Mouse (Mus musculus) forebrain, embryonic 15.5 days (tissue): ENCODE measurements around the gene Pgs1. TPM values are rescaled to one million over a fixed set of nuclear protein-coding genes. Genes with fewer than 3 reads are reported as not detected.

Experiments
- ATAC-seq: fragments of 200-750 bp; cut with Nextera tagmentation; replicated peaks from 2 replicates; pipeline ENCODE4 v1.8.0; 2017; ENCODE audit warnings: mild to moderate bottlenecking, moderate TSS enrichment, moderate library complexity
- H3K27ac ChIP-seq: fragments of 300-500 bp; sonication (generic); replicated peaks from 2 replicates; pipeline ENCODE4 v1.5.1; 2015; ENCODE audit warnings: mild to moderate bottlenecking, inconsistent platforms
- H3K27me3 ChIP-seq: fragments of 300-500 bp; sonication (generic); 2 replicates; pipeline ENCODE4 v1.6.1; 2015; ENCODE audit warnings: inconsistent platforms
- H3K36me3 ChIP-seq: fragments of 300-500 bp; sonication (generic); 2 replicates; pipeline ENCODE4 v1.6.1; 2015; ENCODE audit warnings: mild to moderate bottlenecking, inconsistent platforms
- H3K4me1 ChIP-seq: fragments of 300-500 bp; sonication (generic); 2 replicates; pipeline ENCODE4 v1.6.1; 2015; ENCODE audit warnings: inconsistent platforms
- H3K4me2 ChIP-seq: fragments of 300-500 bp; sonication (generic); replicated peaks from 2 replicates; pipeline ENCODE4 v1.6.1; 2015; ENCODE audit warnings: mild to moderate bottlenecking, inconsistent platforms
- H3K4me3 ChIP-seq: fragments of 300-500 bp; sonication (generic); 2 replicates; pipeline ENCODE4 v1.5.1; 2015; ENCODE audit warnings: mild to moderate bottlenecking, inconsistent platforms
- H3K9ac ChIP-seq: fragments of 300-500 bp; sonication (generic); replicated peaks from 2 replicates; pipeline ENCODE4 v1.6.1; 2015; ENCODE audit warnings: mild to moderate bottlenecking, inconsistent platforms
- H3K9me3 ChIP-seq: fragments of 300-500 bp; sonication (generic); 2 replicates; pipeline ENCODE4 v1.6.1; 2016; ENCODE audit warnings: inconsistent platforms
- WGBS: fragments of 180-500 bp; shearing (Covaris S2); methylation state at CpG from one replicate; pipeline ENCODE4 v1.1.7; 2015; ENCODE audit warnings: mixed read lengths; 5-methylcytosine and 5-hydroxymethylcytosine counted together
- polyA plus RNA-seq: library from polyadenylated mRNA; unstranded; fragments of >200 nt; fragmentation: Nextera tagmentation; extraction: Ambion mirVana; gene quantifications from 2 replicates; pipeline ENCODE4 v1.2.1, GENCODE M21; 2015

Pgs1 gene
- polyA plus RNA-seq, 1 experiment from 2014 or later = 54.3 TPM

- Histone ChIP-seq H3K4me3 (no peak overlapping the region), H3K9me3 (no peaks in the 10 kb centered on the region), H3K4me2 (0 out of 2 replicates have a peak overlapping the region, but pooled peaks have one; percentile 68), H3K27me3 (no peaks in the 10 kb centered on the region), H3K27ac (peak overlapping the region; percentile 20; the same call in 1 of the 2 replicates), H3K9ac (peak overlapping the region; percentile 33; the same call in 1 of the 2 replicates), H3K36me3 (no peaks in the 10 kb centered on the region), H3K4me1 (peaks cover 67% of the 10 kb centered on the region)
- WGBS = 45% methylated on average over 1 of the region's 1 CpGs
- ATAC-seq = no peak
Observed at GRCm38 (mm10) chr11:117964294-117964693, 21.8 kb upstream of the Pgs1 start.

GRCm38 (mm10) chr11:117965052-117965451 lies 21.0 kb upstream of the Pgs1 start:
- no peak overlapping the region for H3K4me2 ChIP-seq
- H3K4me1 ChIP-seq = peaks cover 70% of the 10 kb centered on the region
- no peak overlapping the region for H3K9ac ChIP-seq
- H3K4me3 ChIP-seq = no peak overlapping the region
- no peak overlapping the region for H3K27ac ChIP-seq
- no peak for ATAC-seq
- WGBS = 35% methylated on average over 7 of the region's 7 CpGs
- H3K36me3 ChIP-seq = no peaks in the 10 kb centered on the region
- H3K9me3 ChIP-seq = no peaks in the 10 kb centered on the region
- H3K27me3 ChIP-seq = no peaks in the 10 kb centered on the region

- ATAC-seq = no peak
- Histone ChIP-seq H3K27me3 (no peaks in the 10 kb centered on the region), H3K4me1 (peaks cover 70% of the 10 kb centered on the region), H3K4me3 (no peak overlapping the region), H3K9me3 (no peaks in the 10 kb centered on the region), H3K36me3 (no peaks in the 10 kb centered on the region), H3K27ac (no peak overlapping the region), H3K9ac (no peak overlapping the region), H3K4me2 (no peak overlapping the region; the same call in 1 of the 2 replicates)
- 21% methylated on average over 9 of the region's 9 CpGs for WGBS
Observed at GRCm38 (mm10) chr11:117965561-117965981, 20.5 kb upstream of the Pgs1 start.

- no peaks in the 10 kb centered on the region for H3K36me3 ChIP-seq
- ATAC-seq = no peak
- no peak overlapping the region for H3K27ac ChIP-seq
- peaks cover 70% of the 10 kb centered on the region for H3K4me1 ChIP-seq
- H3K27me3 ChIP-seq = no peaks in the 10 kb centered on the region
- 25% methylated on average over 7 of the region's 7 CpGs for WGBS
- peak overlapping the region; percentile 72 for H3K4me3 ChIP-seq
- H3K4me2 ChIP-seq = peak overlapping the region; percentile 97
- no peaks in the 10 kb centered on the region for H3K9me3 ChIP-seq
- no peak overlapping the region; the same call in 1 of the 2 replicates for H3K9ac ChIP-seq
Observed at GRCm38 (mm10) chr11:117966506-117967100, 19.5 kb upstream of the Pgs1 start.

- Histone ChIP-seq H3K4me1 (peaks cover 67% of the 10 kb centered on the region), H3K4me2 (peak overlapping the region; percentile 97), H3K9ac (peak overlapping the region; percentile 80), H3K27me3 (no peaks in the 10 kb centered on the region), H3K4me3 (peak overlapping the region; percentile 72), H3K36me3 (no peaks in the 10 kb centered on the region), H3K9me3 (no peaks in the 10 kb centered on the region), H3K27ac (peak overlapping the region; percentile 91; the same call in 1 of the 2 replicates)
- no peak for ATAC-seq
- WGBS = 3% methylated on average over 34 of the region's 34 CpGs
Observed at GRCm38 (mm10) chr11:117967249-117968015, 18.7 kb upstream of the Pgs1 start.

GRCm38 (mm10) chr11:117968016-117968671 lies 17.9 kb upstream of the Pgs1 start:
- H3K27me3 ChIP-seq = no peaks in the 10 kb centered on the region
- peak; percentile 5; the same call in 1 of the 2 replicates for ATAC-seq
- no peaks in the 10 kb centered on the region for H3K9me3 ChIP-seq
- peak overlapping the region; percentile 91 for H3K27ac ChIP-seq
- H3K4me3 ChIP-seq = peak overlapping the region; percentile 72
- H3K4me2 ChIP-seq = peak overlapping the region; percentile 97
- no peaks in the 10 kb centered on the region for H3K36me3 ChIP-seq
- WGBS = under 1% methylated on average over 64 of the region's 64 CpGs
- H3K4me1 ChIP-seq = peaks cover 60% of the 10 kb centered on the region
- H3K9ac ChIP-seq = peak overlapping the region; percentile 80

GRCm38 (mm10) chr11:117968716-117969099 lies 17.4 kb upstream of the Pgs1 start:
- peak overlapping the region; percentile 72 for H3K4me3 ChIP-seq
- H3K27me3 ChIP-seq = no peaks in the 10 kb centered on the region
- peaks cover 55% of the 10 kb centered on the region for H3K4me1 ChIP-seq
- ATAC-seq = no peak; the same call in 1 of the 2 replicates
- H3K9ac ChIP-seq = peak overlapping the region; percentile 80
- H3K27ac ChIP-seq = peak overlapping the region; percentile 91
- under 1% methylated on average over 34 of the region's 34 CpGs for WGBS
- no peaks in the 10 kb centered on the region for H3K36me3 ChIP-seq
- H3K9me3 ChIP-seq = no peaks in the 10 kb centered on the region
- peak overlapping the region; percentile 97 for H3K4me2 ChIP-seq

- H3K9me3 ChIP-seq = no peaks in the 10 kb centered on the region
- H3K4me2 ChIP-seq = peak overlapping the region; percentile 97
- H3K4me1 ChIP-seq = peaks cover 51% of the 10 kb centered on the region
- under 1% methylated on average over 62 of the region's 65 CpGs for WGBS
- H3K27ac ChIP-seq = peak overlapping the region; percentile 91
- no peaks in the 10 kb centered on the region for H3K36me3 ChIP-seq
- peak overlapping the region; percentile 72 for H3K4me3 ChIP-seq
- H3K27me3 ChIP-seq = no peaks in the 10 kb centered on the region
- peak overlapping the region; percentile 80 for H3K9ac ChIP-seq
- ATAC-seq = peak; percentile 87
Observed at GRCm38 (mm10) chr11:117969100-117969944, 16.8 kb upstream of the Pgs1 start.

- Histone ChIP-seq H3K36me3 (no peaks in the 10 kb centered on the region), H3K4me2 (peak within 1 kb of the TSS; percentile 97), H3K27ac (peak within 1 kb of the TSS; percentile 91), H3K27me3 (no peaks in the 10 kb centered on the region), H3K9ac (peak within 1 kb of the TSS; percentile 80), H3K9me3 (no peaks in the 10 kb centered on the region), H3K4me1 (peaks cover 50% of the 10 kb centered on the region), H3K4me3 (peak within 1 kb of the TSS; percentile 72)
- 12% methylated on average over 21 of the region's 21 CpGs for WGBS
- peak; percentile 57 for ATAC-seq
Observed at GRCm38 (mm10) chr11:117969945-117970872, 15.9 kb upstream of the Pgs1 start, which contains the start of gene Socs3. TSS of gene Socs3 (minus strand) at chr11:117970047.

- no peak overlapping the region for H3K9ac ChIP-seq
- no peak overlapping the region for H3K27ac ChIP-seq
- H3K4me1 ChIP-seq = peaks cover 50% of the 10 kb centered on the region
- 64% methylated on average over 6 of the region's 6 CpGs for WGBS
- no peak overlapping the region for H3K4me2 ChIP-seq
- no peak for ATAC-seq
- H3K27me3 ChIP-seq = no peaks in the 10 kb centered on the region
- no peaks in the 10 kb centered on the region for H3K9me3 ChIP-seq
- H3K4me3 ChIP-seq = no peak overlapping the region
- no peaks in the 10 kb centered on the region for H3K36me3 ChIP-seq
Observed at GRCm38 (mm10) chr11:117971100-117971499, 15.0 kb upstream of the Pgs1 start.
